8 mouse cellular contexts compared by ENCODE assay signal in the genomic region with DNA sequence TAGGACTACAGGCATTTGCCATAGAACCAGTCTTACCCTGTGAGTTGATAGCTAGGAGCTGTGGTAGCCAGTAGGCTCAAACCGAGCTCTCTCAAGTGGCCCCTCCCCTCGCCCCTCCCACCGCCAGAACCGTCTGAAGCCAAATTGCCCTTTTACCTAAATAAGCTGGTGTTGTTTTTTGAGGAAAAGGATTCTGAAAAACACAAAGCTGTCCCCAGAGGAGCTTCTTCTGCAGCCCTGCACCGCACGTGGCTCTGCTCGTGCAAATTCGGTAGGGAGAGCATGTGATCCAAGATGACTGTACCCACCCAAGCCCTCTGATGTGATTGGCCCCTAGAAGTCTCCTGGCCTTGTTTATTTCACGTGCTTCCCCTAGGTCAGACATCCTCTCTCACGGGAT. TPM values are rescaled to one million over a fixed set of nuclear protein-coding genes. Genes with fewer than 3 reads are reported as not detected.
DNase-seq lines count a peak whose midpoint lies in the region; ATAC-seq and TF ChIP-seq lines count a peak whose summit lies in the region.

No protein-coding gene starts in this region.

- peak overlapping the region; percentile 74 for H3K4me2 ChIP-seq in intestine, embryonic 14.5 days (ENCODE audit: low read length)
- peak overlapping the region; percentile 89 for H3K4me2 ChIP-seq in liver, postnatal 0 days (ENCODE audit: low read depth, low read length)
- peak overlapping the region; percentile 64 for H3K4me2 ChIP-seq in neural tube, embryonic 12.5 days (replicated peaks)

- 0 out of 2 replicates have a peak overlapping the region, but pooled peaks have one; percentile 10 for H3K9ac ChIP-seq in intestine, embryonic 14.5 days (ENCODE audit: low read length)
- peak overlapping the region; percentile 74 for H3K9ac ChIP-seq in liver, postnatal 0 days (replicated peaks)
- H3K9ac ChIP-seq in neural tube, embryonic 12.5 days, result 0 out of 2 replicates have a peak overlapping the region, but pooled peaks have one; percentile 8

- peak; percentile 59 for ATAC-seq in intestine, embryonic 14.5 days (replicated peaks; ENCODE audit: low FRiP score, low TSS enrichment, low read depth)
- ATAC-seq in liver, postnatal 0 days, result peak; percentile 71
- no peak for ATAC-seq in neural tube, embryonic 12.5 days (ENCODE audit: low FRiP score, low read depth)

- no peaks in the 10 kb centered on the region for H3K36me3 ChIP-seq in intestine, embryonic 14.5 days (ENCODE audit: control insufficient read depth, insufficient read depth, low read length)
- H3K36me3 ChIP-seq in liver, postnatal 0 days (replicated peaks; ENCODE audit: insufficient read depth, low read length), result no peaks in the 10 kb centered on the region
- no peaks in the 10 kb centered on the region for H3K36me3 ChIP-seq in neural tube, embryonic 12.5 days

- TF ChIP-seq CTCF in liver, postnatal 0 days (IDR thresholded peaks at IDR 0.05; ENCODE audit: low read depth), result no peak

- H3K27me3 ChIP-seq in intestine, embryonic 14.5 days (replicated peaks; ENCODE audit: control insufficient read depth, insufficient read depth, low read length), result no peaks in the 10 kb centered on the region
- no peaks in the 10 kb centered on the region for H3K27me3 ChIP-seq in liver, postnatal 0 days (ENCODE audit: insufficient read depth, low read length)
- peaks cover 23% of the 10 kb centered on the region for H3K27me3 ChIP-seq in neural tube, embryonic 12.5 days (replicated peaks)

- H3K27ac ChIP-seq in intestine, embryonic 14.5 days (ENCODE audit: low read depth), result no peak overlapping the region
- peak overlapping the region; percentile 95 for H3K27ac ChIP-seq in liver, postnatal 0 days (ENCODE audit: low read depth)
- no peak overlapping the region for H3K27ac ChIP-seq in neural tube, embryonic 12.5 days

- H3K9me3 ChIP-seq in intestine, embryonic 14.5 days (ENCODE audit: control insufficient read depth, low read length), result no peaks in the 10 kb centered on the region
- no peaks in the 10 kb centered on the region for H3K9me3 ChIP-seq in liver, postnatal 0 days (ENCODE audit: low read length)
- no peaks in the 10 kb centered on the region for H3K9me3 ChIP-seq in neural tube, embryonic 12.5 days

- DNase-seq in ovary, postnatal 36 days (ENCODE audit: low spot score), result peak; percentile 75
- DNase-seq in ovary, postnatal 10 days (ENCODE audit: low spot score), result no peak
- DNase-seq in cerebellum, postnatal 10 days, result peak; percentile 48 to 52
- peak; percentile 74 for DNase-seq in gastrocnemius, postnatal 25 days
- DNase-seq in intestine, embryonic 14.5 days (ENCODE audit: low spot score), result peak; percentile 78
- peak; percentile 83 for DNase-seq in liver, postnatal 0 days
- DNase-seq in thymus, postnatal 4 days, result peak; percentile 83

- peaks cover 33% of the 10 kb centered on the region for H3K4me1 ChIP-seq in intestine, embryonic 14.5 days (replicated peaks; ENCODE audit: control insufficient read depth, insufficient read depth, low read length)
- H3K4me1 ChIP-seq in liver, postnatal 0 days (ENCODE audit: insufficient read depth), result peaks cover 54% of the 10 kb centered on the region
- H3K4me1 ChIP-seq in neural tube, embryonic 12.5 days, result peaks cover 19% of the 10 kb centered on the region

- peak overlapping the region; percentile 33 for H3K4me3 ChIP-seq in intestine, embryonic 14.5 days (ENCODE audit: low read depth, low read length)
- H3K4me3 ChIP-seq in liver, postnatal 0 days (ENCODE audit: low read depth, low read length), result peak overlapping the region; percentile 58
- H3K4me3 ChIP-seq in neural tube, embryonic 12.5 days, result no peak overlapping the region

- TF ChIP-seq EP300 in liver, postnatal 0 days (IDR thresholded peaks at IDR 0.05; ENCODE audit: low read depth), result no peak

- 2% methylated on average over 10 of the region's 10 CpGs for whole genome bisulfite sequencing in intestine, embryonic 14.5 days
- under 1% methylated on average over 10 of the region's 10 CpGs for WGBS in liver, postnatal 0 days (ENCODE audit: insufficient replicate concordance)
- WGBS in neural tube, embryonic 12.5 days, result 3% methylated on average over 10 of the region's 10 CpGs

RNA-seq across cellular contexts. Expression of a gene that starts 1.9 kb away (rescaled TPM):
- 1 to 10 TPM; 3.5 to 6.1 TPM for total RNA-seq in gastrocnemius, postnatal 25 days (2021)
- polyA plus RNA-seq in intestine, embryonic 14.5 days (2014; fragmentation: Nextera tagmentation; extraction: Ambion mirVana), result 39.6 and 41.3 TPM in 2 replicates
- polyA plus RNA-seq in liver, postnatal 0 days (2015; fragmentation: Nextera tagmentation; extraction: Ambion mirVana), result 148 and 175 TPM in 2 replicates
- polyA plus RNA-seq in neural tube, embryonic 12.5 days (2016; fragmentation: Nextera tagmentation; extraction: Ambion mirVana), result 8.4 and 8.9 TPM in 2 replicates

RNA-seq across cellular contexts. Expression of a gene that starts 13.0 kb away (rescaled TPM):
- total RNA-seq in gastrocnemius, postnatal 25 days (2021), result not detected
- polyA plus RNA-seq in intestine, embryonic 14.5 days (2014; fragmentation: Nextera tagmentation; extraction: Ambion mirVana), result not detected in 2 replicates
- not detected in 2 replicates for polyA plus RNA-seq in liver, postnatal 0 days (2015; fragmentation: Nextera tagmentation; extraction: Ambion mirVana)
- polyA plus RNA-seq in neural tube, embryonic 12.5 days (2016; fragmentation: Nextera tagmentation; extraction: Ambion mirVana), result not detected in 2 replicates

RNA-seq across cellular contexts. Expression of a gene that starts 24.7 kb away (rescaled TPM):
- 100 to 1,000 TPM; 141 to 147 TPM for total RNA-seq in gastrocnemius, postnatal 25 days (2021)
- 3,019 and 3,193 TPM in 2 replicates for polyA plus RNA-seq in intestine, embryonic 14.5 days (2014; fragmentation: Nextera tagmentation; extraction: Ambion mirVana)
- polyA plus RNA-seq in liver, postnatal 0 days (2015; fragmentation: Nextera tagmentation; extraction: Ambion mirVana), result 1,043 and 1,160 TPM in 2 replicates
- 1,568 and 1,704 TPM in 2 replicates for polyA plus RNA-seq in neural tube, embryonic 12.5 days (2016; fragmentation: Nextera tagmentation; extraction: Ambion mirVana)

RNA-seq across cellular contexts. Expression of a gene that starts 36.9 kb away (rescaled TPM):
- total RNA-seq in gastrocnemius, postnatal 25 days (2021), result 1 to 10 TPM; 5.5 to 6.2 TPM
- 11.4 and 11.6 TPM in 2 replicates for polyA plus RNA-seq in intestine, embryonic 14.5 days (2014; fragmentation: Nextera tagmentation; extraction: Ambion mirVana)
- 77.5 and 78.5 TPM in 2 replicates for polyA plus RNA-seq in liver, postnatal 0 days (2015; fragmentation: Nextera tagmentation; extraction: Ambion mirVana)
- 2.1 and 4.2 TPM in 2 replicates for polyA plus RNA-seq in neural tube, embryonic 12.5 days (2016; fragmentation: Nextera tagmentation; extraction: Ambion mirVana)

RNA-seq across cellular contexts. Expression of a gene that starts 54.1 kb away (rescaled TPM):
- total RNA-seq in gastrocnemius, postnatal 25 days (2021), result 1 to 10 TPM; 4.0 to 4.7 TPM
- polyA plus RNA-seq in intestine, embryonic 14.5 days (2014; fragmentation: Nextera tagmentation; extraction: Ambion mirVana), result 28.0 and 28.7 TPM in 2 replicates
- 32.6 and 39.3 TPM in 2 replicates for polyA plus RNA-seq in liver, postnatal 0 days (2015; fragmentation: Nextera tagmentation; extraction: Ambion mirVana)
- polyA plus RNA-seq in neural tube, embryonic 12.5 days (2016; fragmentation: Nextera tagmentation; extraction: Ambion mirVana), result 1.8 and 2.4 TPM in 2 replicates

Comparison
In these comparisons a context has a peak if more than half of its experiments do, and no peak if none do; other contexts are left out.
1. H3K9ac ChIP-seq: peak in every context shown above with its lines; median percentile 74 in liver, postnatal 0 days; 10 in intestine, embryonic 14.5 days; 8 in neural tube, embryonic 12.5 days.